Mouse (Mus musculus): ENCODE results near the gene Zfp512b.

Zfp512b gene

GRCm38 (mm10) chr2:181592231-181593041 is at the start of gene Zfp512b:
Gene Zfp512b (minus strand): TSS chr2:181592803.
- peak; percentile 57 for DNase-seq (ENCODE audit: low spot score)

GRCm38 (mm10) chr2:181635865-181636264 is 43.3 kb upstream of the Zfp512b start:
- DNase-seq (ENCODE audit: low spot score), result no peak

GRCm38 (mm10) chr2:181632624-181633023 is 40.0 kb upstream of the Zfp512b start:
- no peak for DNase-seq (ENCODE audit: low spot score)

- DNase-seq (ENCODE audit: low spot score), result no peak
These were observed 35.9 kb upstream of the Zfp512b start for GRCm38 (mm10) chr2:181628471-181628870.

GRCm38 (mm10) chr2:181623401-181623800 is 30.8 kb upstream of the Zfp512b start:
- DNase-seq (ENCODE audit: low spot score), result no peak

GRCm38 (mm10) chr2:181618761-181619495 is 26.3 kb upstream of the Zfp512b start:
- DNase-seq (ENCODE audit: low spot score), result no peak

GRCm38 (mm10) chr2:181602367-181602766 is 9.8 kb upstream of the Zfp512b start:
- no peak for DNase-seq (ENCODE audit: low spot score)

GRCm38 (mm10) chr2:181601751-181602145 is 9.1 kb upstream of the Zfp512b start:
- DNase-seq (ENCODE audit: low spot score), result no peak

GRCm38 (mm10) chr2:181600828-181601750 is 8.5 kb upstream of the Zfp512b start:
- peak; percentile 88 for DNase-seq (ENCODE audit: low spot score)

GRCm38 (mm10) chr2:181600226-181600758 is 7.7 kb upstream of the Zfp512b start:
- no peak for DNase-seq (ENCODE audit: low spot score)

GRCm38 (mm10) chr2:181598454-181599351 is 6.1 kb upstream of the Zfp512b start, which contains the start of gene Samd10:
Gene Samd10 (minus strand): TSS chr2:181599212.
- no peak for DNase-seq (ENCODE audit: low spot score)

GRCm38 (mm10) chr2:181597378-181598061 is 4.9 kb upstream of the Zfp512b start:
- DNase-seq (ENCODE audit: low spot score), result no peak

- DNase-seq (ENCODE audit: low spot score), result no peak
These were observed 3.8 kb upstream of the Zfp512b start for GRCm38 (mm10) chr2:181596221-181596960.

- DNase-seq (ENCODE audit: low spot score), result no peak
These were observed 2.5 kb upstream of the Zfp512b start for GRCm38 (mm10) chr2:181594946-181595696.

GRCm38 (mm10) chr2:181593937-181594336 is 1.3 kb upstream of the Zfp512b start:
- DNase-seq (ENCODE audit: low spot score), result no peak

- DNase-seq (ENCODE audit: low spot score), result no peak
These were observed 429 bp upstream of the Zfp512b start for GRCm38 (mm10) chr2:181593042-181593421.

- DNase-seq (ENCODE audit: low spot score), result no peak
These were observed 996 bp downstream of the Zfp512b start, which contains the start of gene Prpf6 for GRCm38 (mm10) chr2:181591528-181592085. Gene Prpf6 (plus strand): TSS chr2:181591868.

GRCm38 (mm10) chr2:181590471-181590870 is 2.1 kb downstream of the Zfp512b start:
- no peak for DNase-seq (ENCODE audit: low spot score)

Data from ovary, postnatal 10 days (tissue).